Mouse (Mus musculus) natural killer cell, adult 2 months (primary cell): ENCODE results near the gene Stk33.
A peak's percentile ranks its signal among the peaks of the same experiment; 100 is the strongest.

Experiments used
- DNase-seq, 2 experiments: peaks; one replicate each; pipeline ENCODE4 v3.0.0; 2022; ENCODE audit warnings: low spot score in 2 of 2

Stk33 gene

DNA sequence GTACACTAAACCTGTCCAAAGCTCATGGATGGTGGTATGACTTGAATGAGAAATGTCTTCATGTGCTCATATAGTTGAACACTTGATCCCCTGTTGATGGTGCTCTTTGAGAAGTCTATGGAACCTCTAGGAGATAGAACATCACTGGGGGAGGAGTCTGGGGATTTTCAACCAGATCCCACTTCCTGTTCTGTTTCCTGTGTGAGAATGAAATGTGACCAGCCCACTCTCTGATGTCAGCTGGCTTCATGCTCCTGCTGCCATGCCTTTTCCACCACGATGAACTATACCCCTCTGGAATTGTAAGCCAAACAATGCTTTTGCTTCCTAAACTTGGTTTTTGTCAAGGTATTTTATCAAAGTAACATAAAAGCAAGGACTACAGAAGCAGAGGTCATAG, 81.0 kb downstream of the Stk33 start:
- DNase-seq, result no peak

- DNase-seq, result no peak
Measured at GRCm38 (mm10) chr7:109347241-109347640, 91.6 kb downstream of the Stk33 start.

- DNase-seq, result no peak
Measured at GRCm38 (mm10) chr7:109331722-109332121, 107.2 kb downstream of the Stk33 start.

- DNase-seq, result no peak
Measured at GRCm38 (mm10) chr7:109328772-109329171, 110.1 kb downstream of the Stk33 start.

GRCm38 (mm10) chr7:109326813-109327212, 112.1 kb downstream of the Stk33 start:
- no peak for DNase-seq

DNA sequence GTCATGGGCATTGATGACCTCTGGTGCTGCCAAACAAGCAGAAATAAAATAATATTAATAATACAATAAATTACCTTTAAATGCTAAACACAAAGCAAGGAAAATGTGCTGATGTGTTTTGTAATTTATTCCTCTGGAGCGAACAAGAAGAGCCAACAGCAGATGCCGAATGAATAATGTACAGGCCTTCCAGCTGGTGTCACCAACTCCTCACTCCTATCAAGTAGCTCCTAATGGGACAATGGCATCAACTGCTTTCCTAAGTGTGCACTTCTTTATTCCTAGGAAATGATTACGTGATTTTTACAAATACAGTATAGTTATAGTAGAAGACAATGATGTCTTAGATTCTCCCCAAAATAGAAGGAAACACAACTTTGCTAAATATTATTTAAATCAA, 113.2 kb downstream of the Stk33 start:
- no peak for DNase-seq

DNA sequence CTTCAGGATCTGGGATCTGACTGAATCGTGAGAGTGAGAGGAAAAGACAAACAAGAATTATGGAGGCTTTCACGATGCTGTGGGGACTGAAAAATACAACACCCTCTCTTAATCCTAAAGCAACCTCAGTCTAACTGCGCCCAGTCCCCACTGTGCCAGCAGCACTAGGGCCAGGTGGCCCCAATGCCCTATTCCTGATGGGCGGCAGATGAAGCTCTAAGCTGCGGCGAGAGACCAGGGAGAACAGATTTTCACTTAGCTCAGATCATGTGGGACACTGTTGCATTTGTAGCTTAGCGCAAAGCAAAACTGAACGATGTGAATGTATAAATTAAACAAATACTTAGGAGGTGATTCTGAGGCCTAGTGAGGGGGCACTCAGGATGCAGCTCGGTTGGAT, 113.7 kb downstream of the Stk33 start:
- no peak for DNase-seq

DNA sequence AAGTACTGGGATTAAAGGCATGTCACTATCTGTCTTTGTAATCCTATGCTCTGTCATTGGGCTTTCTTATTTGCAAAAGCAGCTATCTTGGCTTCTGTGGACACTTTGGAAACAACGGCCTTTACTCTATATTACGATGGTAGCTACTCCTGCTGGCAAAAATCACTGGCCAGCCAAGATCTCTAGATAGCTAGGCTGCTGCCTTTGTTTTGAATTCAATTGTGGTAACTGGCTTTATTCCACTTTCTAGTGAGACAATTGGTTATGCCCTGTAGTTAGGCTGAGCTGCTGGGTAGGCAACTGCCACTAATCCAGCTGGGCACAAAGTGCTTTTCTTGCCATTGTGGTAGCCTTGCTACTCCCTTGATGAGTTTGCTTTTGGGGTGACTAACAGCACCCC, 129.4 kb downstream of the Stk33 start:
- DNase-seq, result no peak

DNA sequence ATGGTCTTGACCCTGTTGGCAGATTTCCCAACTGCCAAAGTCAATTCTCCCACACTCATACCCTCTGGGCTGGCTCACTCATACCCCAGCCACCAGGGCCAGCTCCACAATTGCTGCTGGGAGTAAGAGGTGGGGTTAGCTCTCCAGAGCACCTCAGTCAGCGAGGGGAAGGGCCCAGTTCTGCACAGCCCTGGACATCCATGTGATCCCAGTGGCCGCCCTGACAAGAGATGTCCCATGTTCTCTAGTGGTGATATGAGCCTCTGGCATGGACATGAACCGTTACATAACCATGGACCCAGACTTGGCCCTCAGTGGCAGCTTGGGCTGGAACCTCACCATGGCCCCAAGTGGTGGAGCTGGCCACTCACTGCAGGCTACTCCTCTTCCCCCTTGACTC, 143.1 kb downstream of the Stk33 start:
- no peak for DNase-seq

GRCm38 (mm10) chr7:109295351-109295750, 143.5 kb downstream of the Stk33 start:
- DNase-seq, result no peak

DNA sequence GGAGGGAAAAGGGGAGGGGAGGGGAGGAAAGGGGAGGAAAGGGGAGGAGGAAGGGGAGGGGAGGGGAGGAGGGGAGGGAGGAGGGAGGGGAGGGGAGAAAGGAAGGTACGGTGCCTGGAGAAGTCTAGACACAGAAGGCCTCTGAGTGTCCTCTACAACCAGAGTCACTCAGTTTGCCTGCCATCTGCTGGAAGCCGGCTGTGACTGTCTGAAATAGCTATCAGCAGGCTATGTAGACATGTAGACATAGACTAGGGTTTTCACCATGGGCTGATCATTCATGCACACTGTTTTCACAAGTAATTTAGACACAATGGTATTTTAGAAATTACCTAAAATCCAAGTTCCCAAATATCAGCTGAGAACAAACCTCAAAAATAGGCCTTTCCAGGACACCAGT, 148.4 kb downstream of the Stk33 start:
- no peak for DNase-seq

DNA sequence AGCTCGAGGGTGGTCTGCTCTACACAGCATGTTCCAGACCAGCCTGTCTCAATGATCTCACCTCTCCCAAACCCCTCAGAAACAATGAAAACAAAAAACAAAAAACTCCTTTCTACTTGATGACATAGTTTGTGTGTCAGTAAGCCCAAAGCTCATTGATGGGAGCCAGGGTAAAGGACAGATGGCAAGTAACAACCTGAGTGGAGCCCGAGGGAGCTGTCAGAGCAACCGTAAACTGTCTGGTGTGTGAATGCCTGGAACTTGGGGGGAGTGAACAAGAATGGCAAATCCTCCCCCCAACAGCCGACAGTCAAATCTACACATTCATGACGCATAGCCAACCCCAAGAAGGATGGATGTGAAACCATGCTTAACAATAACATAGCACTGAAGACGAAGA, 149.8 kb downstream of the Stk33 start:
- DNase-seq, result no peak

DNA sequence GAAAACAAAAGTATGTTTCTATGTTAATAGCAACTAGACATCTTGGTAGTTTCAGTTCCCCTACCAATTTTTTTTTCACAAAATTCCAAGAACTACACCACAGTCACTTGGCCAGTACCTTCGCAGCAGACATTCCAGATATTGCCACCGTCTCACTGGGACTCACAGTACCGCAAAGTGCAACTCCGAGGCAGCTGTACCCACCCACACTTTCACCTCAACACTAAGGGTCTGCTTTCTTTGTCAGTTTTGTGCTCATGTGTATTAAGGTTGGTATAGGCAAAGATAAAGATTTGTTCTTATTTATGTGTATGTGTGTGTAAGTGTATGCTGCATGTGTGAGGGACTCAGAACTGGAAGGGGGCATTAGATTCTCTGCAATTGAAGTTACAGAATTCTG, 156.8 kb downstream of the Stk33 start:
- DNase-seq, result no peak

DNA sequence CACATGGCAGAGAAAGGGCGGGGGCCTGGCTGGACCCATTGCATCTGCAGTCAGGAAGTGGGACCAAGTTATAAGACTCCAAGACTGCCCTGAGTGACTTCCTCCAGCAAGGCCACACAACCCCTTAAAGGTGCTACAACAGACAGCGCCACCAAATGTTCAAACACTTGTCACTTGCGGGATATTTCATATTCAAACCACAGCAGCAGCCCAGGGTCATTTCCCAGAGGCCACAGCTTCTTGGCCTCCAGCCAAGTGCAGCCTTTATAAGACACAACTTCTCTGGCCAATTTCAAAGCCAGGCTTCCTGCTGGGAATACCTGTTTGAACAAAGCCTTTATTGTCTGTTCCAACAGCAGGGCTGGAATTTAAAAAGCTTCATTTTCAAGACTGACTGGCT, 162.3 kb downstream of the Stk33 start:
- no peak for DNase-seq

- DNase-seq, result no peak
Measured at GRCm38 (mm10) chr7:109275901-109276300, 163.0 kb downstream of the Stk33 start.

DNA sequence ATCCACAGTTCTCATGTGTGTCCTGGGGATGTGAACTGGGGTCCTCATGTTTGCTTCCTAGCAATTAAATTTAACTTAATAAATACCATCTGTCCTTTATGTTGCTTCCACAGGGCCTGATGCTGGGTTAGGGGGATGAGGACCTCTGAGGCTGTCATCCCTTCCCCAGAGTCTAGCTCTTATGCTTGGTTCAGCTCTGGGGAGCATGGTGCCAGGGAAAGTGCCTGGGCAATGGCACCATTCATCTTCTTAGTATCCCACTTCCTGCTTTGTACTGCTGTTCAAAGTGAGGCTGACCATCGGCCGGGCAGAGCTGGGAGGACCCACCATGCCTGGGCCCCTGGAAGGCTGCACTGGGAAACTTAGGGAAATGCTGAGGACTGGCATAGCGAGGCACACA, 163.7 kb downstream of the Stk33 start:
- DNase-seq, result no peak

- no peak for DNase-seq
Measured at GRCm38 (mm10) chr7:109274289-109274688, 164.6 kb downstream of the Stk33 start.

- no peak for DNase-seq
Measured at GRCm38 (mm10) chr7:109269046-109269445, 169.8 kb downstream of the Stk33 start.

GRCm38 (mm10) chr7:109267370-109267769, 171.5 kb downstream of the Stk33 start:
- DNase-seq, result no peak

- DNase-seq, result no peak
Measured at GRCm38 (mm10) chr7:109266181-109266580, 172.7 kb downstream of the Stk33 start.

DNA sequence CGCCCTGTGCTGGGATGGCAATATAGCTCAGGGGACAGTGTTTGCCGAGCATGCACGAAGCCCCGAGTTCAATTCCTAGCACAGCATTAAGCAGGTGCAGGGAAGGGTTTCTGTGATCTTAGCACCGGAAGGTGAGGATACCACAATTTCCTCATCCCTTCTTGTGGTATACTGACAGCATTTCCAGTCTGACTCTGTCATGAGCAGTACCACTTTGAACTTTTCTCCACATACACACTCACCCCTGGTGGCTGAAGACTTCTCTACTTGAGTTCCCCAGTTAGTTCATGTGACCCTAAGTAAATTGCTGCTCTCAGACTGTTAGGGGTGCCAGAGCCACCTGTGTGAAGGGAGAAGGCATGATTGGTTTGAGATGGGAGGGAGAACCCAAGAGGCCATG, 173.3 kb downstream of the Stk33 start:
- DNase-seq, result no peak

DNA sequence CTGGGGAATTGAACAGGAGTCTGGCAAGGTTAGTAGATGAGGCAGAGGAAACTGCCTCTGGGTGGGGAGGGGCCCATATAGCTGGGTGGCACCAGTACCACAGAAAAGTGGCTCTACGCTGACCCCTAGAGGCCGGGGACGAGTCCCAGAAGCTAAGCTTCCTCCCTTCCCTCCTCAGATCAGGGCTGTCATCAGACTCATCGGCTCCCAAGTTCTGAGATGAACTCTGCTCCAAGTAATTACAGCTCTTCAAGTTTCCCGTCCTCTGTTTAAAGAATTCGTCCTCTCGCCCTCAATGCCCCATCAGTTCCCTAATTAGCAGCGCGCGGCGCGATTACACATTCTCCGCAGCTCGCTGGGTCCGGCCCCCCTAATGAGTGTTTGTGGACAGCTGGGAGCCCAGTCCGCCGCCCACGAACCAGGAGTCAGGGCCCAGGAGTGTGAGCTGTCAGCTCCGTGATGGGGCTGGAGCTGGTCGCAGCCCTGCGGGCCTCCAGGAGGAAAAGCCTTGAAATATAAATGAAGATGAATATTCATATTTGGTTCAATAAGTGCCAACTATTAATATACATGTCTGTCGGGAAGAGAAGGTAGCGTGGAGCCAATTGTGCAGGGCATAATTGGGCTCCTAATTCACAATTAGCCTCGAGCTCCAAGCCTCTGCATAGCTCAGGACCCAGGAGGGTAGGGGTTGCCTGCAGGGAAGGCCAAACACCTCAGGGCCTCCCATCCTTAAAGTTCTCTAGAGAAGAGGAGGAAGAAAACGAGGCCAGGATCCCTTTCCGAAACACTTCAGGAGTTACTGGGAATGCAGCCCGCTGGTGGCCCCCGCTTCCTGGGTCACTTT, 183.2 kb downstream of the Stk33 start:
- DNase-seq, result peak in 1 of 2 experiments; percentile 36

GRCm38 (mm10) chr7:109251418-109251817, 187.5 kb downstream of the Stk33 start:
- DNase-seq, result no peak

GRCm38 (mm10) chr7:109244776-109245175, 194.1 kb downstream of the Stk33 start:
- DNase-seq, result no peak
